Mouse (Mus musculus) urinary bladder, postnatal 4 days (tissue): ENCODE results near the gene Cfl1.

Source experiments
- DNase-seq, 2 experiments: peaks; one replicate each; pipeline ENCODE4 v3.0.0; 2021 to 2022; ENCODE audit warnings: low spot score in 2 of 2

The Cfl1 gene

GRCm38 (mm10) chr19:5490313-5490897, at the start of gene Cfl1:
Cfl1 (plus strand) TSS chr19:5490455.
- peak; percentile 92 to 93 for DNase-seq

- no peak for DNase-seq
These were observed 45.8 kb upstream of the Cfl1 start for GRCm38 (mm10) chr19:5444371-5444908.

GRCm38 (mm10) chr19:5444954-5445353, 45.3 kb upstream of the Cfl1 start:
- no peak for DNase-seq

GRCm38 (mm10) chr19:5445747-5446146, 44.5 kb upstream of the Cfl1 start:
- DNase-seq: no peak

GRCm38 (mm10) chr19:5447515-5448353, 42.5 kb upstream of the Cfl1 start, which contains the start of gene Fosl1:
Fosl1 (plus strand) TSS chr19:5447547.
- DNase-seq: peak; percentile 58 to 66

GRCm38 (mm10) chr19:5448354-5449150, 41.7 kb upstream of the Cfl1 start:
- DNase-seq: no peak

GRCm38 (mm10) chr19:5449673-5450072, 40.6 kb upstream of the Cfl1 start:
- DNase-seq: no peak

- DNase-seq: no peak
These were observed 38.5 kb upstream of the Cfl1 start for GRCm38 (mm10) chr19:5451766-5452165.

GRCm38 (mm10) chr19:5455037-5455436, 35.2 kb upstream of the Cfl1 start:
- DNase-seq: no peak

GRCm38 (mm10) chr19:5455568-5455967, 34.7 kb upstream of the Cfl1 start:
- no peak for DNase-seq

- no peak for DNase-seq
These were observed 33.9 kb upstream of the Cfl1 start for GRCm38 (mm10) chr19:5456241-5456921.

- DNase-seq: peak; percentile 93
These were observed 33.1 kb upstream of the Cfl1 start for GRCm38 (mm10) chr19:5456922-5457745.

- no peak for DNase-seq
These were observed 32.4 kb upstream of the Cfl1 start, which contains the start of gene Ccdc85b for GRCm38 (mm10) chr19:5457746-5458442. Ccdc85b (minus strand) TSS chr19:5457894.

GRCm38 (mm10) chr19:5459019-5459418, 31.2 kb upstream of the Cfl1 start:
- no peak for DNase-seq

GRCm38 (mm10) chr19:5459896-5460295, 30.4 kb upstream of the Cfl1 start:
- DNase-seq: no peak

GRCm38 (mm10) chr19:5460465-5460911, 29.8 kb upstream of the Cfl1 start, which contains the start of gene Fibp:
Fibp (plus strand) TSS chr19:5460615.
- peak; percentile 82 to 89 for DNase-seq

- DNase-seq: no peak
These were observed 28.8 kb upstream of the Cfl1 start for GRCm38 (mm10) chr19:5461411-5461810.

GRCm38 (mm10) chr19:5463212-5463611, 27.0 kb upstream of the Cfl1 start:
- DNase-seq: no peak

GRCm38 (mm10) chr19:5463791-5464562, 26.3 kb upstream of the Cfl1 start:
- no peak for DNase-seq
